Mouse (Mus musculus) cerebellum, postnatal 4 days (tissue): ENCODE data around the gene Lypd3.
A peak's percentile ranks its signal among the peaks of the same experiment; 100 is the strongest.
"Not testable (repeated sequence)": the region's sequence is repeated elsewhere in the genome, so short reads cannot be mapped to it uniquely, and the experiment has no call there.

Experiments
- DNase-seq, 2 experiments: peaks; one replicate each; pipeline ENCODE4 v3.0.0; 2022; ENCODE audit warnings: low spot score in 2 of 2, mixed read lengths in 1 of 2

The Lypd3 gene

GRCm38 (mm10) chr7:24612308-24612910 is 23.9 kb upstream of the Lypd3 start:
- no peak for DNase-seq

DNA sequence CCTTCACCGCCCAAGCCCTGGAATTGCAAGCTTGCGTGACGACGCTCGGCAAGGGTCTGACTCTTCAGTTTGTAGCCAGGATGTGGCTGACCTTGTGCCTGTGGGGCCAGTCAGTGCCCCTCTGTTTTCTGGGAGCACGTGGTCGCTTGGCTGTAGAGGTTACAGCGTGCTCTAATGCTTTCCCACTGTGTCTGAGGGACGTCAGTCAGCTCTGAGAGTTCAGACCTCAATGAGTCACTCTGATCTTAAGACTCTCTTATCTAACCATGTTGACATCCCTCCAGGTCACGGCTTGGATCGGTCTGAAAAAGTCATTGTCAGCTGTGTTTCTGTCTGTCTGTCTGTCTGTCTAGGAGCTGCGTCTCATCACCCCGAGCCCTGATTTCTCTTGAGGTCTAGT is 21.5 kb upstream of the Lypd3 start:
- DNase-seq, result no peak

DNA sequence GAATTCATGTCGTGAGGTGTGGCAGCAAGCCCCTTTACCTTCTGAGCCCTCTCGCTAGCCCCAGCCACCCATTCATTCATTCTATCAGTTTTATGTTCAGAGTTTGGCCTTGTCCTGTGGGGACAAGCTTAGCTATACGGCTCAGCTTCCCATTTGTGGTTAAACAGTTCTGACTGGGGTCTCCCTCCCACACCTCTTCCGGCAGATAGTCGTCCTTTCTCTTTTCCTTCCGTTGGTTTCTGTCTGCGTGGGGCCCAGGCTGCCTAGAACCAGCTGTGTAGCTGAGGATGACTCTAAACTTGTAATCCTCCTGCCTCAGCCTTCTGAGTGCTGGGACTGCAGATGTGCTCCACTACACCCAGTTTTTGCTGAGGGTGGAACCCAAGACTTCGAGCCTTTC is 18.6 kb upstream of the Lypd3 start:
- no peak for DNase-seq

- not testable (repeated sequence) for DNase-seq
These were observed 18.0 kb upstream of the Lypd3 start for GRCm38 (mm10) chr7:24618374-24618773.

GRCm38 (mm10) chr7:24619671-24620397 is 16.5 kb upstream of the Lypd3 start:
- DNase-seq, result no peak

GRCm38 (mm10) chr7:24621193-24621592 is 15.2 kb upstream of the Lypd3 start:
- DNase-seq, result no peak

- DNase-seq, result no peak
These were observed 13.4 kb upstream of the Lypd3 start for GRCm38 (mm10) chr7:24622967-24623366.

GRCm38 (mm10) chr7:24628685-24629610 is 7.4 kb upstream of the Lypd3 start:
- DNase-seq, result peak in 1 of 2 experiments; percentile 63

DNA sequence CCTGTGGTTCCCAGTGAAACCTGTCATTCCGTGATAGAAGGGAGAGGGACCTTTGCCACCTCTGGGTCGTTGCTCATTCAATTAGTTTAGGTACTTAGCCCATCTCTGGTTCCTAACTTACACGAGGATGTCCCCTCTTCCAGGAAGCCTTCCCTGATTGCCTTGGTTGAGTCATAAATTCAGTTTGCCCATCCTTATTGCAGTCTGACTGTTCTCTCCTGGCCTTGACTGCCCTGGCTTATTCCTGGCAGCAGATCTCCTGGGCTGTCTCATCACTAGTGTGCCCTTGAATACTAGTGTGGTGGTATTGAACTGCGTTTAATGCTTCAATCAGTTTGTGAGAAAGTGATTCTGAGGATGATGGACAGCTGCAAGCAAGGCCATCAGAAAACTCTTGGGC is 6.7 kb upstream of the Lypd3 start:
- DNase-seq, result no peak

- no peak for DNase-seq
These were observed 6.1 kb upstream of the Lypd3 start for GRCm38 (mm10) chr7:24630116-24630880.

- DNase-seq, result no peak
These were observed 696 bp downstream of the Lypd3 start for GRCm38 (mm10) chr7:24637046-24637445.

- no peak for DNase-seq
These were observed 1.9 kb downstream of the Lypd3 start for GRCm38 (mm10) chr7:24638026-24638856.

DNA sequence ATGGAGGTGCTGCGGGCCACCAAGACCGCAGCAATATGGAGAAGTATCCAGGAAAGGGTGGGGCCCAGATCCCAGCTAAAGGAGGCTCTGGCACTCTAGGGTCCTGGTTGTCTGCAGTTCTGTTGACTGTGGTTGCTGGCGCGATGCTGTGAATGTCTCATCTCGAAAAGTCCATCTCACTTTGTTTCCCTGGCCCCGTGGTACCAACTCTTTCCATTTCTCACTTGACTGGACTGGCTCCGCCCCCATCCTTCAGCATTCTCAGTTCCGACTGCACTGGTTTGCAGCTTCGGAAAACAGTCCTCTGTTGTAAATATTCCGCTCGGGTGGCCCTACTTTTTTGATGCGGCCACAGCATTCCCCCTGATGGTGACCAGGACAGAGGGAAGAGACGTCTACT is 4.1 kb downstream of the Lypd3 start:
- no peak for DNase-seq

- DNase-seq, result peak in 1 of 2 experiments; percentile 56
These were observed 6.1 kb downstream of the Lypd3 start for GRCm38 (mm10) chr7:24642491-24642890.

GRCm38 (mm10) chr7:24644492-24644891 is 8.1 kb downstream of the Lypd3 start:
- DNase-seq, result no peak

GRCm38 (mm10) chr7:24644996-24645395 is 8.6 kb downstream of the Lypd3 start:
- DNase-seq, result no peak

GRCm38 (mm10) chr7:24646486-24646885 is 10.1 kb downstream of the Lypd3 start:
- no peak for DNase-seq

DNA sequence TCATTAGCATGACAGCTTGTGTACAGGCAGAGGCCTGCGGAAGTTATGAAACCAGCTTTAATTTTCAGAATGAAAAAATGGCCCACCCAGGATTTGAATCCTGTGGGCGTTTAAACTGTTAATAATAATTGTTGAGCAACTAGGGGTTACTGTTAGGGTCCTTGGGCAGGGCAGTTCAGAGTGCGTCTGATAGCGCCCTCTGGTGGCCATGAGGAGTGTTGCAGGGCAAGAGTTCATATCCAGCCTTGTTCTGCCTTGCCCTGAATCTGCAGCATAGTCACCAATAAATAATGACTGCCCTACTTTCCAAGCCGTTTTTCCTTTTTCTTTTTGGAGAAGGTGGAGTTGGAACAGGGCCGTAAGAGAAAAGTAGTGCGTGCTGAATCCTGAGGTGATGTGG is 17.3 kb downstream of the Lypd3 start:
- peak in 1 of 2 experiments; percentile 54 for DNase-seq

GRCm38 (mm10) chr7:24659737-24660357 is 23.5 kb downstream of the Lypd3 start:
- DNase-seq, result no peak
